Mouse (Mus musculus): ENCODE results near the gene Cdca4. TPM values are rescaled to one million over a fixed set of nuclear protein-coding genes. Genes with fewer than 3 reads are reported as not detected.

Gene Cdca4
- polyA plus RNA-seq, 1 experiment from 2014 or later, result 82.7 TPM

GRCm38 (mm10) chr12:112802917-112803316 is 26.3 kb downstream of the Cdca4 start:
- H3K4me3 ChIP-seq (replicated peaks), result no peak overlapping the region; the same call in 1 of the 2 replicates
- H3K9ac ChIP-seq (replicated peaks), result no peak overlapping the region
- H3K9me3 ChIP-seq, result no peaks in the 10 kb centered on the region
- WGBS, result 30% methylated on average over 3 of the region's 3 CpGs
- peaks cover 56% of the 10 kb centered on the region for H3K27me3 ChIP-seq
- no peaks in the 10 kb centered on the region for H3K36me3 ChIP-seq
- peak overlapping the region; percentile 100 for H3K4me2 ChIP-seq (replicated peaks)
- H3K27ac ChIP-seq, result no peak overlapping the region
- peaks cover 10% of the 10 kb centered on the region for H3K4me1 ChIP-seq (replicated peaks)
- ATAC-seq, result no peak

GRCm38 (mm10) chr12:112801864-112802846 is 27.1 kb downstream of the Cdca4 start, which contains the start of gene Ahnak2:
Gene Ahnak2, minus strand, starts transcription at chr12:112802657.
- no peaks in the 10 kb centered on the region for H3K9me3 ChIP-seq
- H3K4me2 ChIP-seq (replicated peaks), result peak within 1 kb of the TSS; percentile 100
- no peak within 1 kb of the TSS for H3K27ac ChIP-seq
- H3K4me3 ChIP-seq (replicated peaks), result peak within 1 kb of the TSS; percentile 65
- ATAC-seq, result peak; percentile 57
- peak within 1 kb of the TSS; percentile 78 for H3K9ac ChIP-seq (replicated peaks)
- peaks cover 12% of the 10 kb centered on the region for H3K4me1 ChIP-seq (replicated peaks)
- no peaks in the 10 kb centered on the region for H3K36me3 ChIP-seq
- WGBS, result 4% methylated on average over 65 of the region's 69 CpGs
- peaks cover 56% of the 10 kb centered on the region for H3K27me3 ChIP-seq

GRCm38 (mm10) chr12:112800476-112800875 is 28.7 kb downstream of the Cdca4 start:
- Histone ChIP-seq H3K27me3 (peaks cover 46% of the 10 kb centered on the region), H3K9ac (replicated peaks) (no peak overlapping the region), H3K4me3 (replicated peaks) (no peak overlapping the region), H3K9me3 (no peaks in the 10 kb centered on the region), H3K36me3 (no peaks in the 10 kb centered on the region), H3K4me1 (replicated peaks) (peaks cover 12% of the 10 kb centered on the region), H3K27ac (no peak overlapping the region), H3K4me2 (replicated peaks) (no peak overlapping the region)
- 13% methylated on average over 4 of the region's 4 CpGs for WGBS
- peak; percentile 10; the same call in 1 of the 2 replicates for ATAC-seq

- H3K4me2 ChIP-seq (replicated peaks), result no peak overlapping the region
- ATAC-seq, result no peak
- H3K9me3 ChIP-seq, result no peaks in the 10 kb centered on the region
- H3K27ac ChIP-seq, result no peak overlapping the region
- no peak overlapping the region for H3K9ac ChIP-seq (replicated peaks)
- H3K27me3 ChIP-seq, result peaks cover 43% of the 10 kb centered on the region
- H3K36me3 ChIP-seq, result no peaks in the 10 kb centered on the region
- H3K4me3 ChIP-seq (replicated peaks), result no peak overlapping the region
- peaks cover 14% of the 10 kb centered on the region for H3K4me1 ChIP-seq (replicated peaks)
- WGBS, result 84% methylated on average over 10 of the region's 10 CpGs
Observed at GRCm38 (mm10) chr12:112799237-112799970, 29.8 kb downstream of the Cdca4 start.

GRCm38 (mm10) chr12:112798716-112799115 is 30.5 kb downstream of the Cdca4 start:
- Histone ChIP-seq H3K9me3 (no peaks in the 10 kb centered on the region), H3K27ac (no peak overlapping the region), H3K4me2 (replicated peaks) (no peak overlapping the region), H3K4me1 (replicated peaks) (peaks cover 19% of the 10 kb centered on the region), H3K9ac (replicated peaks) (no peak overlapping the region), H3K36me3 (no peaks in the 10 kb centered on the region), H3K4me3 (replicated peaks) (no peak overlapping the region), H3K27me3 (peaks cover 38% of the 10 kb centered on the region)
- ATAC-seq, result no peak
- 77% methylated on average over 5 of the region's 5 CpGs for WGBS

GRCm38 (mm10) chr12:112798332-112798681 is 30.9 kb downstream of the Cdca4 start:
- Histone ChIP-seq H3K4me1 (replicated peaks) (peaks cover 19% of the 10 kb centered on the region), H3K36me3 (no peaks in the 10 kb centered on the region), H3K4me3 (replicated peaks) (no peak overlapping the region), H3K9ac (replicated peaks) (no peak overlapping the region), H3K9me3 (no peaks in the 10 kb centered on the region), H3K27me3 (peaks cover 34% of the 10 kb centered on the region), H3K4me2 (replicated peaks) (no peak overlapping the region), H3K27ac (no peak overlapping the region)
- WGBS, result 54% methylated on average over 5 of the region's 5 CpGs
- no peak for ATAC-seq

- Histone ChIP-seq H3K4me2 (replicated peaks) (no peak overlapping the region), H3K4me1 (replicated peaks) (peaks cover 19% of the 10 kb centered on the region), H3K9ac (replicated peaks) (no peak overlapping the region), H3K36me3 (no peaks in the 10 kb centered on the region), H3K27ac (no peak overlapping the region), H3K9me3 (no peaks in the 10 kb centered on the region), H3K27me3 (peaks cover 31% of the 10 kb centered on the region), H3K4me3 (replicated peaks) (no peak overlapping the region)
- 63% methylated on average over 15 of the region's 15 CpGs for WGBS
- no peak for ATAC-seq
Observed at GRCm38 (mm10) chr12:112797672-112798331, 31.4 kb downstream of the Cdca4 start.

- no peak overlapping the region for H3K4me3 ChIP-seq (replicated peaks)
- no peak overlapping the region for H3K27ac ChIP-seq
- WGBS, result 58% methylated on average over 16 of the region's 17 CpGs
- H3K27me3 ChIP-seq, result peaks cover 21% of the 10 kb centered on the region
- H3K9ac ChIP-seq (replicated peaks), result no peak overlapping the region
- H3K36me3 ChIP-seq, result no peaks in the 10 kb centered on the region
- H3K4me2 ChIP-seq (replicated peaks), result no peak overlapping the region
- no peak for ATAC-seq
- no peaks in the 10 kb centered on the region for H3K9me3 ChIP-seq
- peaks cover 13% of the 10 kb centered on the region for H3K4me1 ChIP-seq (replicated peaks)
Observed at GRCm38 (mm10) chr12:112796551-112797510, 32.4 kb downstream of the Cdca4 start.

- no peaks in the 10 kb centered on the region for H3K36me3 ChIP-seq
- no peak for ATAC-seq
- H3K9me3 ChIP-seq, result no peaks in the 10 kb centered on the region
- H3K4me3 ChIP-seq (replicated peaks), result no peak overlapping the region
- H3K4me1 ChIP-seq (replicated peaks), result peaks cover 9% of the 10 kb centered on the region
- H3K27me3 ChIP-seq, result peaks cover 9% of the 10 kb centered on the region
- H3K9ac ChIP-seq (replicated peaks), result no peak overlapping the region
- no peak overlapping the region for H3K27ac ChIP-seq
- 77% methylated on average over 18 of the region's 18 CpGs for WGBS
- H3K4me2 ChIP-seq (replicated peaks), result no peak overlapping the region
Observed at GRCm38 (mm10) chr12:112795466-112796104, 33.6 kb downstream of the Cdca4 start.

- no peak overlapping the region for H3K27ac ChIP-seq
- ATAC-seq, result no peak
- WGBS, result 95% methylated on average over 5 of the region's 5 CpGs
- H3K9me3 ChIP-seq, result no peaks in the 10 kb centered on the region
- no peak overlapping the region for H3K4me2 ChIP-seq (replicated peaks)
- H3K4me3 ChIP-seq (replicated peaks), result no peak overlapping the region
- H3K4me1 ChIP-seq (replicated peaks), result peaks cover 9% of the 10 kb centered on the region
- H3K9ac ChIP-seq (replicated peaks), result no peak overlapping the region
- 0 out of 2 replicates have a peak, but pooled peaks cover 4% of the 10 kb centered on the region for H3K27me3 ChIP-seq
- no peaks in the 10 kb centered on the region for H3K36me3 ChIP-seq
Observed at GRCm38 (mm10) chr12:112794998-112795397, 34.2 kb downstream of the Cdca4 start.
